Mouse (Mus musculus) erythroblast, embryonic 14.5 days (primary cell): Measurements from ENCODE around the gene Vmn1r43.

Experiments
- GATA1 ChIP-seq: IDR thresholded peaks from 2 replicates; pipeline ENCODE4 v1.6.1; 2012; ENCODE audit warnings: low read length, inconsistent platforms, mixed read lengths
- TAL1 ChIP-seq: IDR thresholded peaks from 3 replicates; pipeline ENCODE4 v1.6.1; 2012; ENCODE audit warnings: low read length, inconsistent platforms, mixed read lengths

DNA sequence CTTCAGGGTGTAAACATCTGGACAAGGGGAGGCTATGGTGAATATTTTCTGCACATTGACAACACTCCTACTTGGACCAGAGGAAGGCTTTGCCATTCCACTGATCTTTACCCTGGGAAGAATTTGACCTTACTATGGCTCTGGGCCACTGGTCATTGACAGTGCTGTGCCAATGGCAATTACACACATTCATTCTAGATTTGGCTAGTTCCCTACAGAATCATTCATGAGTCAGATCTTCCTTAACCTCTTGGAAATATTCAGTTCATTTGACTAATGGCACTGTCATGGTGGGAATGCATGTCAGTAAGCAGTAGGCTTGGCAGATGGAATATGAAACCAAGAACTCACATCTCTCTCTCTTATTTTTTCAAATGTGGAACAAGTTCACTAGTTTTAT lies 4.7 kb upstream of the Vmn1r43 start:
- TF ChIP-seq GATA1 (no peak), TAL1 (no peak)
